Mouse (Mus musculus) E14TG2a.4 (cell line): ENCODE measurements at regions not wholly inside any gene's neighbourhood (a gene's known extent, or its start where the extent isn't known, plus 50 kb on each side); places are given as distances from the start of the nearest gene placed in this dataset.
A peak's percentile ranks its signal among the peaks of the same experiment; 100 is the strongest.

Experiments used
- H3K27me3 ChIP-seq: 2 replicates; pipeline ENCODE4 v1.6.1; 2014; ENCODE audit warnings: low read length, control low read depth; ENCODE audit not compliant: insufficient read depth
- H3K36me3 ChIP-seq: 2 replicates; pipeline ENCODE4 v1.6.1; 2014; ENCODE audit warnings: low read length, control low read depth; ENCODE audit not compliant: insufficient read depth
- H3K4me1 ChIP-seq: replicated peaks from 2 replicates; pipeline ENCODE4 v1.6.1; 2014; ENCODE audit warnings: low read depth, low read length, control low read depth
- H3K4me3 ChIP-seq: replicated peaks from 2 replicates; pipeline ENCODE4 v1.5.1; 2014; ENCODE audit warnings: mild to moderate bottlenecking, low read length
- H3K9me3 ChIP-seq: 2 replicates; pipeline ENCODE4 v1.6.1; 2014; ENCODE audit warnings: low read length, control low read depth
- CTCF ChIP-seq: conservative IDR thresholded peaks from 2 replicates; pipeline ENCODE4 v1.5.1; 2014; ENCODE audit warnings: low read length
- NANOG ChIP-seq: IDR thresholded peaks from 2 replicates; pipeline ENCODE4 v1.6.1; 2014; ENCODE audit warnings: borderline replicate concordance, low read length, mixed read lengths
- POU5F1 ChIP-seq: IDR thresholded peaks from 2 replicates; pipeline ENCODE4 v1.6.1; 2014; ENCODE audit warnings: low read length, borderline replicate concordance

GRCm38 (mm10) chr13:33721851-33722250 is 60.6 kb downstream of the Serpinb6d start:
- H3K27me3 ChIP-seq, result no peaks in the 10 kb centered on the region
- no peaks in the 10 kb centered on the region for H3K36me3 ChIP-seq
- no peak overlapping the region for H3K4me3 ChIP-seq
- TF ChIP-seq NANOG, result no peak
- TF ChIP-seq CTCF, result no peak
- TF ChIP-seq POU5F1, result no peak
- H3K9me3 ChIP-seq, result peaks cover 14% of the 10 kb centered on the region
- peaks cover 9% of the 10 kb centered on the region for H3K4me1 ChIP-seq

- Histone ChIP-seq H3K4me3 (no peak overlapping the region), H3K36me3 (no peaks in the 10 kb centered on the region), H3K9me3 (peaks cover 9% of the 10 kb centered on the region; the same call in 1 of the 2 replicates), H3K27me3 (no peaks in the 10 kb centered on the region), H3K4me1 (0 out of 2 replicates have a peak, but pooled peaks cover 2% of the 10 kb centered on the region)
- TF ChIP-seq NANOG, result no peak
- TF ChIP-seq CTCF, result peak; percentile 45
Observed at GRCm38 (mm10) chr13:33762293-33763125, 80.7 kb downstream of the Serpinb6e start.

- Histone ChIP-seq H3K4me1 (0 out of 2 replicates have a peak, but pooled peaks cover 2% of the 10 kb centered on the region), H3K27me3 (no peaks in the 10 kb centered on the region), H3K36me3 (no peaks in the 10 kb centered on the region), H3K4me3 (no peak overlapping the region), H3K9me3 (peaks cover 5% of the 10 kb centered on the region; the same call in 1 of the 2 replicates)
- TF ChIP-seq NANOG, result no peak
- TF ChIP-seq CTCF, result no peak; the same call in 1 of the 2 replicates
- TF ChIP-seq POU5F1, result no peak
Observed at GRCm38 (mm10) chr13:33763295-33763916, 79.8 kb downstream of the Serpinb6e start.
